Mouse (Mus musculus) liver, embryonic 15.5 days (tissue): ENCODE measurements around the gene 4930404H24Rik. TPM values are rescaled to one million over a fixed set of nuclear protein-coding genes. Genes with fewer than 3 reads are reported as not detected.

Experiments used
- ATAC-seq: fragments of 200-750 bp; cut with Nextera tagmentation; 2 replicates; pipeline ENCODE4 v1.8.0; 2017; ENCODE audit warnings: moderate number of reproducible peaks, mild to moderate bottlenecking, moderate library complexity; ENCODE audit not compliant: insufficient read depth
- H3K27ac ChIP-seq: fragments of 300-500 bp; sonication (generic); replicated peaks from 2 replicates; pipeline ENCODE4 v1.5.1; 2015; ENCODE audit warnings: mild to moderate bottlenecking, inconsistent platforms
- H3K27me3 ChIP-seq: fragments of 300-500 bp; sonication (generic); 2 replicates; pipeline ENCODE4 v1.6.1; 2015; ENCODE audit warnings: mild to moderate bottlenecking, inconsistent platforms
- H3K36me3 ChIP-seq: fragments of 300-500 bp; sonication (generic); replicated peaks from 2 replicates; pipeline ENCODE4 v1.6.1; 2015; ENCODE audit warnings: moderate library complexity, mild to moderate bottlenecking, inconsistent platforms
- H3K4me1 ChIP-seq: fragments of 300-500 bp; sonication (generic); replicated peaks from 2 replicates; pipeline ENCODE4 v1.6.1; 2015; ENCODE audit warnings: inconsistent platforms
- H3K4me2 ChIP-seq: fragments of 300-500 bp; sonication (generic); 2 replicates; pipeline ENCODE4 v1.6.1; 2015; ENCODE audit warnings: moderate library complexity, mild to moderate bottlenecking, inconsistent platforms
- H3K4me3 ChIP-seq: fragments of 300-500 bp; sonication (generic); replicated peaks from 2 replicates; pipeline ENCODE4 v1.5.1; 2015; ENCODE audit warnings: mild to moderate bottlenecking, inconsistent platforms
- H3K9ac ChIP-seq: fragments of 300-500 bp; sonication (generic); 2 replicates; pipeline ENCODE4 v1.6.1; 2015; ENCODE audit warnings: moderate library complexity, mild to moderate bottlenecking, inconsistent platforms
- H3K9me3 ChIP-seq: fragments of 300-500 bp; sonication (generic); replicated peaks from 2 replicates; pipeline ENCODE4 v1.6.1; 2016; ENCODE audit warnings: inconsistent platforms
- WGBS: fragments of 180-500 bp; shearing (Covaris S2); methylation state at CpG from one replicate; pipeline ENCODE4 v1.1.7; 2015; ENCODE audit warnings: mixed read lengths; ENCODE audit not compliant: insufficient replicate concordance; 5-methylcytosine and 5-hydroxymethylcytosine counted together
- polyA plus RNA-seq: library from polyadenylated mRNA; unstranded; fragments of >200 nt; fragmentation: Nextera tagmentation; extraction: Ambion mirVana; gene quantifications from 2 replicates; pipeline ENCODE4 v1.2.1, GENCODE M21; 2015

4930404H24Rik gene
- polyA plus RNA-seq, 1 experiment from 2014 or later, result not detected

DNA sequence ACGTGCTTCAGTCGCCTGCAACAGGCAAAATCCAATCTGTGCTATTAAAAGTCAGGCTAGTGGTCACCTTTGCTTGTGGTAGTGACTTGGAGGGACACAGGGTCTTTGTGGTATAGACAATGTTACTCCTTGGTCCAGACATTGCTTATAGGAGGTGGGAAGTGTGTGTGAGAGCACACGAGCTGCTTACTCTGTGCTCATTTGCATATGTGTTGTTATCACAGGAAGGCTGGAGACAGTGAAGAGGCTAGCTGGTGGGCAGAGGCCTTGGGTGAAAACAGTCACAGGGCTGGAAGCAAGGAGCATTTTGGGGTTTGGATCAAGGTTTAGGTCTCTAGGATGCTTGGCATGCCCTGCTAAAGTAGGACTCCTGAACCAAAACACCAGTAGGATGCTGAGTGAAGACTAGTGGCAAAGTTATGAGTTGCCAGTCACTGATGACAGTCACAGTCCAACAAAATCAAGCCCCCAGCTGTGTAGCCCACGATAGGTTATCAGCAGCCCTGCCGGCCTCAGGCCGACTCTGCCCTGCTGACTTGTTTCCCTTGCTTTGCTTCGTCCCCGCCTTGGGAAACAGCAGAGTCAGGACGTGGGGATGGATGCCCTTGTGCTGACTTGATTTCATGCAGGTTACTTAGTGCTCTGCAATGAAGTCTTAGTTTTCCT, 37.6 kb upstream of the 4930404H24Rik start:
- Histone ChIP-seq H3K4me2 (peak overlapping the region; percentile 51), H3K9ac (peak overlapping the region; percentile 23; the same call in 1 of the 2 replicates), H3K36me3 (0 out of 2 replicates have a peak, but pooled peaks cover 4% of the 10 kb centered on the region), H3K27me3 (no peaks in the 10 kb centered on the region), H3K4me1 (peaks cover 62% of the 10 kb centered on the region), H3K9me3 (no peaks in the 10 kb centered on the region), H3K4me3 (peak overlapping the region; percentile 3), H3K27ac (peak overlapping the region; percentile 91)
- WGBS, result 28% methylated on average over 9 of the region's 9 CpGs
- ATAC-seq, result peak; percentile 81

DNA sequence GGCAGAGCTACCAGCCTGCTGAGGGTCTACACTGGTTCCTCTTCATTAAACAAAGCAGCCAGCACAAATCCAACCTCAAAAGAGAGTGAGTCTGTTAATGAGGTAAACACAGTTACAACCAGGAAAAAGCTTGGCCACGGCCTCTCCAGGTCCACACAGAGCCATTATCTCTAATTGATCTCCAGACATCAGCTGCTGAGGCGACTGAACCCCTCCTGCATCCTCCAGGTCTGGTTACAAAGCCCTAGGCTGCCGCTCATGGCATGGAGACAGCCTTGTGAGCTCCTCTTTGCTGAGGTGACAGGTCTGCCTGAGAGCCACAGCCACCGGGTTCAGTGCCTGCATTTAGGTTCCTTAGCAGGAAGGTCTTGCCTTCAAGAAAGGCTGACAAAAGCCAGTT, 35.1 kb upstream of the 4930404H24Rik start:
- ATAC-seq, result no peak
- H3K27me3 ChIP-seq, result no peaks in the 10 kb centered on the region
- H3K4me1 ChIP-seq, result peaks cover 59% of the 10 kb centered on the region
- H3K9me3 ChIP-seq, result no peaks in the 10 kb centered on the region
- H3K27ac ChIP-seq, result peak overlapping the region; percentile 7; the same call in 1 of the 2 replicates
- 43% methylated on average over 4 of the region's 4 CpGs for WGBS
- H3K4me3 ChIP-seq, result no peak overlapping the region
- H3K9ac ChIP-seq, result no peak overlapping the region
- no peak overlapping the region for H3K4me2 ChIP-seq
- H3K36me3 ChIP-seq, result 0 out of 2 replicates have a peak, but pooled peaks cover 6% of the 10 kb centered on the region

DNA sequence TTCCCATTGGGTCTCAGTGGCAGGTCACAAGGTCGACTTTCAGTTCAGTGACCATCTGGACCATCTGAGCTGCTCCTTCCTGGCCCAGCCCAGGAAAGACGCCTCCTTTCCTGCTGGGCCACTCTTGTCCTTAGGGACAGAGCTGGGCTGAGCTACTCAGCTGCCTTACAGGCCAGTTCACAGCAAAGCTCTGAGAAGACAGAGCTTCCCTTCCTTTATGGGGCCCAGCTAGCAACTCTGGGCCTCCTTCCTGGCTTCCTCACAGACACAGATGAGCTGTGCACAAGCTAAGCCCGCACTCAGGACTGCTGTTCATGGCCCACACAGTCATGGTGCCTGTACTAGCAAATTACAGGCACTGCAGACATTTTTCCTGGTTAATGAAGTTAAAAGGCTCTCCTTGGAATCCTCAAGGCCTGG, 34.6 kb upstream of the 4930404H24Rik start:
- WGBS, result 42% methylated on average over 3 of the region's 3 CpGs
- H3K36me3 ChIP-seq, result peaks cover 12% of the 10 kb centered on the region
- no peak overlapping the region for H3K9ac ChIP-seq
- peak overlapping the region; percentile 64 for H3K27ac ChIP-seq
- no peak for ATAC-seq
- H3K4me1 ChIP-seq, result peaks cover 54% of the 10 kb centered on the region
- H3K9me3 ChIP-seq, result no peaks in the 10 kb centered on the region
- H3K4me2 ChIP-seq, result no peak overlapping the region
- H3K4me3 ChIP-seq, result no peak overlapping the region
- H3K27me3 ChIP-seq, result no peaks in the 10 kb centered on the region

DNA sequence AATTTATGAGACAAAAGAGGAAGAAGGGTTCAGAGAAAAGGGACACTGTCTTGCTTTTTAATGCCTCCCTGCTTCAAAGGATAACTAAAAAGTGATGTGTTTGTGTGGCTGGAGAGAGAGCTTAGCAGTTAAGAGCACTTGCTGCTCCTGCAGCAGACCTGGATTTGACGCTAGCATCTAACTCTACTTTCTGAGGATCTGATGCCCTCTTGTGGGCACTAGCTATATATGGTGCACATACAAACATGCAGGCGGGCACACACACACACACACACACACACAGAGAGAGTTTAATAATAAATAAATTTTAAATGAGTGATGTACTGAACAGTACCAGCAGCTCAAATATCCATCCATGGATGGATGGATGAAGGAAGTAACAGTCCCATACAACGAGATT, 29.3 kb upstream of the 4930404H24Rik start:
- ATAC-seq, result no peak
- H3K4me1 ChIP-seq, result peaks cover 7% of the 10 kb centered on the region
- no peak overlapping the region for H3K9ac ChIP-seq
- no peaks in the 10 kb centered on the region for H3K9me3 ChIP-seq
- no peak overlapping the region for H3K4me2 ChIP-seq
- WGBS, result 84% methylated on average over 3 of the region's 3 CpGs
- peaks cover 34% of the 10 kb centered on the region for H3K36me3 ChIP-seq
- no peaks in the 10 kb centered on the region for H3K27me3 ChIP-seq
- no peak overlapping the region for H3K4me3 ChIP-seq
- no peak overlapping the region for H3K27ac ChIP-seq

DNA sequence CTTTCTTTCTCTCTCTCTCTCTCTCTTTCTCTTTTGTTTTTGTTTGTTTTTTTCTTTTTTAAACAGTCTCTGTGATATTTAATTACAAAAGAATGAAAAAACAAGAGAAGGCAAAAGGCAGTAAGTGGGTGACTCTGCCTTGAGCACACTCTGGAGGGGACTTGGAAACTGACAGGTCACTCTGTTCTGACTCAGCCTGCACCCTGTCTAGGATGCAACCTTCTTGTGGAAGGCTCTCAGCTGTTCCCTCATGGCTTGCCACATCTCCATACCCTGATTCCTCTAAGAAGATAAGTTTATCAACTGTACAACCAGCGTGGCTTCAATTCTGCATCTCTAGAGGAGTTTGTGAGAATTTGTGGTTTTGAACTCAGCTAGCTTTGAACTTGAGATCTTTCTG, 25.2 kb upstream of the 4930404H24Rik start:
- no peaks in the 10 kb centered on the region for H3K27me3 ChIP-seq
- H3K4me1 ChIP-seq, result peaks cover 8% of the 10 kb centered on the region; the same call in 1 of the 2 replicates
- H3K9me3 ChIP-seq, result no peaks in the 10 kb centered on the region
- H3K4me2 ChIP-seq, result no peak overlapping the region
- ATAC-seq, result no peak
- H3K9ac ChIP-seq, result no peak overlapping the region
- H3K27ac ChIP-seq, result no peak overlapping the region
- WGBS, result 26% methylated on average over 1 of the region's 1 CpGs
- peaks cover 46% of the 10 kb centered on the region for H3K36me3 ChIP-seq
- no peak overlapping the region for H3K4me3 ChIP-seq

DNA sequence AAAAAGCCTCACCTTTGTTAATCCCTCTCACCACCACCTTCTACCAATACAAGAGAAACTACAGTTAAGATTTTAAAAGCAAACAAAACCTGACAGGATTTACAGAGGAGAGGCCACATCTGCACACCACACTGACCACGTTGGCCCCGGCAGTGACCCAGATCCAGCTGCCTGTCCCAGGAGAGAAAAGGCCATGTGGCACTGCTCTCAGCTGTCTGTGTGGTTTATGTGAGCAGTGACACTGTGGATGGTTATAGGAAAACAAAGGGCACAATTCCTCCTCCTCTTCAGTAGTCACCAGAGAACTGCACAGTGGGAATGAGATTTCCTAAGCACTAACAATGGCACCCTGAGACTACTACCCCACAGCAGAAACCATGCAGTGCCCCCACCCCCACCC, 23.3 kb upstream of the 4930404H24Rik start:
- Histone ChIP-seq H3K9me3 (no peaks in the 10 kb centered on the region), H3K9ac (no peak overlapping the region), H3K27ac (no peak overlapping the region), H3K4me3 (no peak overlapping the region), H3K36me3 (peaks cover 30% of the 10 kb centered on the region; the same call in 1 of the 2 replicates), H3K4me2 (no peak overlapping the region), H3K27me3 (no peaks in the 10 kb centered on the region), H3K4me1 (peaks cover 8% of the 10 kb centered on the region; the same call in 1 of the 2 replicates)
- ATAC-seq, result no peak
- 83% methylated on average over 2 of the region's 2 CpGs for WGBS

DNA sequence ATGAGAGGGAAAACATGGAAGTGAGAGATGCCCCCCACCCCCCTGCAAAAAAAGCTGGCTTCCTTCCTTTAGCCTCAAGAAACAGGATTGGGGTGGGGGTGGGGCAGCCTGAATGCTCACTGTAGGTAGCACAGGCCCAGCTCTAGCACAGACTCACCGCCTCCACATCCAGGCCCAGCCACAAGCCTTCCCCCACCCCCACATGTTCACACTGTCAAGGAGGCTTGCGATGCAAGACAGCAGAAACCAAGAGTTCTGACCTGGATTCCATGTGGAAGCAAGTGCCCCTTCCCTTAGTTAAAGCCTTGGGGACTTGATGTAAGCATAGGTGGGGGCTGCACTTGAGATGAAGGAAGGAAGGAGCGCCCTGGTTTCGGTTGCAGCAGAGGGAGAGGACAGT, 22.8 kb upstream of the 4930404H24Rik start:
- Histone ChIP-seq H3K36me3 (peaks cover 25% of the 10 kb centered on the region; the same call in 1 of the 2 replicates), H3K27ac (no peak overlapping the region), H3K4me2 (no peak overlapping the region), H3K27me3 (no peaks in the 10 kb centered on the region), H3K4me1 (peaks cover 11% of the 10 kb centered on the region), H3K9me3 (no peaks in the 10 kb centered on the region), H3K9ac (no peak overlapping the region), H3K4me3 (no peak overlapping the region)
- 68% methylated on average over 4 of the region's 4 CpGs for WGBS
- ATAC-seq, result 0 out of 2 replicates have a peak, but pooled peaks have one; percentile 20

DNA sequence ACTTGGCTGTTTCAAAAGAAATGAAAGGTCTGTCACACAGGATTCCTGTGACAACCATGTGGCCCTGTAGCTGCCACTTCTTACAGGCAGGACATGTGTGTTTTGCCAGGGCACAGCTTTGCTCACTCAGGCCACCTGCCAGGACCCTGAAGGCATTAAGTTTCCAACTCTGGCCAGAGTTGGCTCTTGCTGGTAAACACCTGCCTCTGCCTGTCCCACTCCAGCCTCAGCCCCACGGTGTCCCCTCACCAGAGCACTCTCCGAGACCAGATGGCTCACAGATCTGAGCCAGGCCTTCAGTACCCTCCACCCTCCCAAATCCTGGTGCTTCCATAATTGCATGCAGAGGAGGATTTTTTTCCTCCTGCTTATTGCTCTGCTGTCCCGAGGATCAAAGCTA, 21.6 kb upstream of the 4930404H24Rik start:
- no peak overlapping the region for H3K4me3 ChIP-seq
- ATAC-seq, result no peak
- H3K36me3 ChIP-seq, result 0 out of 2 replicates have a peak, but pooled peaks cover 18% of the 10 kb centered on the region
- WGBS, result 61% methylated on average over 3 of the region's 3 CpGs
- peaks cover 23% of the 10 kb centered on the region for H3K4me1 ChIP-seq
- no peaks in the 10 kb centered on the region for H3K27me3 ChIP-seq
- no peak overlapping the region for H3K9ac ChIP-seq
- no peaks in the 10 kb centered on the region for H3K9me3 ChIP-seq
- H3K4me2 ChIP-seq, result no peak overlapping the region
- H3K27ac ChIP-seq, result no peak overlapping the region

DNA sequence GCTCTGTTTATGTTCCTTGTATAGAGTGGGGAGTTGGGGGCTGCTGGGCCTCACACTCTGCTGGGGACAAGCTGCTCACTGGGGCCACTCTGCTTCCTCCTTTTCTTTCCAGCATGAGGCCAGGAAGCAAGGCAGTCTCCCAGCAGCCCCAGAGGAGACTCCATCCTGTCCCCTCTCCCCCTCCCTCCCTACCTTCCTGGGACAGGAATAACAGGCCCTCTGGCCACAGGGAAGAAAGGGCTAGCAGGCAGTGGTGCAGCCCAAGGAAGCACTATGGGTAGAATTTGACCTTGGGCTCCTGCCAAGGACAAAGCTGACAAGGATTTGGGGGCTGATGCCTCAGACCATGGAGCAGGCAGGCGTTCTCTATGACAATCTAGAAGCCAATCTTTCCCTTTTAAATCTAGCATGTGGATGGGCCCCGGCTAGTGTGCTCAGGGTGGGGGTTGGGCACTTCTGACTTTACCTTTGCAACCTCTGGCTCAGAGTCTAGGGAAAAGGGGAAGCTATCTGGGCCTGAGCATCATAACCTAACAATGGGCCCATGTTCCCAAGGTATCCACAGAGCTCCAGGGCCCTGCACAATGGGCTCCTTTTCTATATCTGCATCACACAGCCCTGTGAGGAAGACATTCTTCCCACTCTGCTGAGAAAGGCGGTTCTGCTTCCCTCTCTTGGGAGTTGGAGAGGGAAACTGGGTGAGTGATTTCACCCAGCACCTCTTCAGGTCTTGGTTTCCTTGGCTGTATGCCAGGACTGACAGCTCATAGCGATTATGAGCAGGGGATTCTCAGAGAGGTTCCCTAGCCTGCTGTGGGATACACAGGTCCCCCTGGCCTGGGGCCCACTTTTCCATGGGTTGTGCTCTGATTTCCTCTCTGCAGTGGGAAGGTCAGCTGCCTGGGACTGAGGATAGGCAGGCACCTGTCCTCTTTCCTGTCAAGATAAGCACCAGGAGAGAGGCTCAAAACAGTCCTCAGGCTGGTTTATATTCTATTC, 17.2 kb upstream of the 4930404H24Rik start:
- Histone ChIP-seq H3K4me3 (no peak overlapping the region), H3K4me2 (no peak overlapping the region), H3K4me1 (peaks cover 40% of the 10 kb centered on the region), H3K27ac (peak overlapping the region; percentile 51), H3K9me3 (no peaks in the 10 kb centered on the region), H3K9ac (no peak overlapping the region), H3K27me3 (no peaks in the 10 kb centered on the region), H3K36me3 (peaks cover 23% of the 10 kb centered on the region; the same call in 1 of the 2 replicates)
- no peak for ATAC-seq
- WGBS, result 52% methylated on average over 4 of the region's 4 CpGs

DNA sequence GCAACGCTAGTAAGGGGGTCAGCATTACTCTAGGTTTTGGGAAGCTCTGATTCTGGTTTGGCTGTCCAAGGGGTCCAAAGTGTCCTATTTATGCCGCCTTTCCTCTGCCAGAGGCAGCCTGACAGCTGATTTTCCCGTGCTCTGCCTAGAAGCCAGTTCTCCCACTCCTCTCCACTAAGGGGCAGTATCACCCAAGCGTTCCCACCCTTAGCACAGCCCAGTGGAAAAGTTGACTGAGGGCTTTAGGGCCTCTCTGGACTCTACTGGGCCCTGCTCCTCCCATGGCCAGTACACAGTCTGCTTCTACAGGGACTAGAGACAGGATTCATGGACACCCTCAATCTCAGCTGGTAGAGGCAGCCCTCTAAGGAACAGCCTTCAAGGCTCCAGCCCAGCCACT, 14.0 kb upstream of the 4930404H24Rik start:
- Histone ChIP-seq H3K9ac (0 out of 2 replicates have a peak overlapping the region, but pooled peaks have one; percentile 6), H3K4me2 (no peak overlapping the region), H3K9me3 (no peaks in the 10 kb centered on the region), H3K27ac (peak overlapping the region; percentile 58), H3K4me3 (no peak overlapping the region), H3K4me1 (peaks cover 69% of the 10 kb centered on the region), H3K27me3 (no peaks in the 10 kb centered on the region), H3K36me3 (peaks cover 22% of the 10 kb centered on the region; the same call in 1 of the 2 replicates)
- WGBS, result 13% methylated on average over 4 of the region's 4 CpGs
- peak; percentile 55 for ATAC-seq

DNA sequence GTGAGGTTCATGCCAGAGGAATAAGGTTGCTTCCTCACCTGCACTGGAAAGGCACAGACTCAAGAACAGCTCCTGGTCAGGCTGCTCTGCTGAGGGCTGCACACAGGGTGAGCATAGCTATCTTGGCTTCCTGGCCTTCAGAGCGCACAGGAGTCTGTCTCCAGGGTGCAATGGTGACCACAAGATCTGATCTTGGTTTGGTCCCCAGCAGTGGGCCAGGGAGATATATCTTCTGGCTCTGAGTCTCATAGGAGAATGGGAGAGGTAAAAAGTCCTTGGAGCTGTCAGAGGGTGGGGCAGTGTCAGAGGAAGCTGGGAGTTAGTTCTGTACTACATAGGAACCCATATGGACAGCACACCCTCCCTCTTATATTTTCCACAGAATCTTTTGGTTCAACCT, 13.1 kb upstream of the 4930404H24Rik start:
- H3K4me2 ChIP-seq, result no peak overlapping the region
- H3K4me3 ChIP-seq, result no peak overlapping the region
- no peaks in the 10 kb centered on the region for H3K27me3 ChIP-seq
- WGBS, result 27% methylated on average over 1 of the region's 1 CpGs
- no peak overlapping the region; the same call in 1 of the 2 replicates for H3K9ac ChIP-seq
- peaks cover 78% of the 10 kb centered on the region for H3K4me1 ChIP-seq
- no peaks in the 10 kb centered on the region for H3K9me3 ChIP-seq
- peak; percentile 3; the same call in 1 of the 2 replicates for ATAC-seq
- peak overlapping the region; percentile 58 for H3K27ac ChIP-seq
- peaks cover 22% of the 10 kb centered on the region; the same call in 1 of the 2 replicates for H3K36me3 ChIP-seq
